Mouse (Mus musculus): ENCODE measurements at regions not wholly inside any gene's neighbourhood (a gene's known extent, or its start where the extent isn't known, plus 50 kb on each side); places are given as distances from the start of the nearest gene placed in this dataset.

GRCm38 (mm10) chr12:46444644-46445313 lies 373.9 kb downstream of the Nova1 start:
- TF ChIP-seq CTCF (IDR thresholded peaks at IDR 0.05; ENCODE audit: low read depth) = no peak
- TF ChIP-seq EP300 (IDR thresholded peaks at IDR 0.05; ENCODE audit: low read depth) = no peak
